Mouse (Mus musculus) brain, embryonic 14.5 days (tissue): ENCODE results near the gene Spint3.

ENCODE experiments used
- CTCF ChIP-seq: fragments of 200-500 bp; IDR thresholded peaks from 2 replicates; pipeline ENCODE4 v1.5.1; 2012; ENCODE audit warnings: inconsistent platforms, mild to moderate bottlenecking, moderate library complexity, borderline replicate concordance; ENCODE audit not compliant: insufficient read depth, insufficient read length; ENCODE audit errors: extremely low read depth
- POLR2A ChIP-seq: fragments of 200-500 bp; IDR thresholded peaks from 2 replicates; pipeline ENCODE4 v1.6.1; 2012; ENCODE audit warnings: mild to moderate bottlenecking, inconsistent platforms, borderline replicate concordance; ENCODE audit not compliant: poor library complexity, insufficient read depth, insufficient read length, severe bottlenecking; ENCODE audit errors: extremely low read depth

GRCm38 (mm10) chr2:164549963-164550894 lies 23.0 kb downstream of the Spint3 start:
- TF ChIP-seq CTCF (no peak), POLR2A (no peak)
